In the genomic region with DNA sequence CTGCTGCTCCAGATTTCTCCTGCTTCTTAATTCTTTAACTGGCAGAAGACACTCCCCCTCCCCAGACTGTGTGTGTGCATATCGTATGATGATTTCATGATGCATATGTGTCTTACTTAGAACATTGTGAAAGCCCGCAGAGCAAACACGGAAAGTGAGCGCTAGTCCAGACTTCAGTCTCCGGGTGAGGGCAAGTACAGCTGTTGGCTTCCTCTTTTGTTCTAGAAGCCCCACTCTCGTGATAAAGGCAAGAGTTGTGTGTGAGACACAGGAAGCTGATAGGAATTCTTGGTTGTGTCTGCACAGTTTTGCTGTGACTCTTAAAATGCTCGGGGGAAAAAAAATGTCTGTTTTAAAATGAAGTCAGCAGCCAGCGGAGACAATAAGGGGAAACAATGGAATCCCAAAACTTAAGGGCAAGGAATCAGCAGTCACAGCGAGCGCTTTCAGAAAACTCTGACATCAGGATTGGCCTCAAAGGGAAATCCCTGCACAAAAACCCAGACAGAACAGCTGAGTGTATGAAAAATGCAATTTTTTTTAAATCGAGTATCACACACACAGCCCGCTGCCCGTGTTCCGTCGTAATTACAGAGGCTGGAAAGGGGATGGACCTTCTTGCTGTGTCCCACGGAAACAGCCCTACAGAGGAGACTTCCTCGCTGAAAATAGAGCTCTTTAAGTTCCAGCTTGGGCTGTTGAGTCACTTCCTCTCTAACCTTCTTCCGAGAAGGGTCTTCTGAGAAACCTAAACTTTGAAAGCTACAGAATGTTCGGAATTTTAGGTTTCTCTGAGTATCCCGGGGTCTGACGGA, we compare ENCODE assay signal across 7 mouse cellular contexts.
DNase-seq lines count a peak whose midpoint lies in the region; ATAC-seq lines count a peak whose summit lies in the region.

No protein-coding gene starts in this region.

- H3K27ac ChIP-seq in heart, embryonic 10.5 days, result peak overlapping the region; percentile 81
- peak overlapping the region; percentile 66 for H3K27ac ChIP-seq in limb, embryonic 10.5 days
- H3K27ac ChIP-seq in midbrain, embryonic 12.5 days (replicated peaks), result peak overlapping the region; percentile 39; the same call in 1 of the 2 replicates

- H3K4me2 ChIP-seq in midbrain, embryonic 12.5 days (replicated peaks), result peak overlapping the region; percentile 44

- no peak overlapping the region for H3K9ac ChIP-seq in midbrain, embryonic 12.5 days (replicated peaks)

- H3K4me3 ChIP-seq in heart, embryonic 10.5 days, result peak overlapping the region; percentile 12; the same call in 1 of the 2 replicates
- H3K4me3 ChIP-seq in limb, embryonic 10.5 days, result no peak overlapping the region
- H3K4me3 ChIP-seq in midbrain, embryonic 12.5 days, result peak overlapping the region; percentile 18; the same call in 1 of the 2 replicates

- H3K27me3 ChIP-seq in heart, embryonic 10.5 days (ENCODE audit: insufficient read depth, poor library complexity, severe bottlenecking), result no peaks in the 10 kb centered on the region
- H3K27me3 ChIP-seq in limb, embryonic 10.5 days (ENCODE audit: low read depth, poor library complexity, severe bottlenecking), result no peaks in the 10 kb centered on the region
- no peaks in the 10 kb centered on the region for H3K27me3 ChIP-seq in midbrain, embryonic 12.5 days

- no peaks in the 10 kb centered on the region for H3K36me3 ChIP-seq in heart, embryonic 10.5 days
- H3K36me3 ChIP-seq in limb, embryonic 10.5 days, result no peaks in the 10 kb centered on the region
- H3K36me3 ChIP-seq in midbrain, embryonic 12.5 days, result no peaks in the 10 kb centered on the region

- no peaks in the 10 kb centered on the region for H3K9me3 ChIP-seq in heart, embryonic 10.5 days
- no peaks in the 10 kb centered on the region for H3K9me3 ChIP-seq in limb, embryonic 10.5 days (replicated peaks)
- no peaks in the 10 kb centered on the region for H3K9me3 ChIP-seq in midbrain, embryonic 12.5 days

- peaks cover 21% of the 10 kb centered on the region for H3K4me1 ChIP-seq in heart, embryonic 10.5 days
- peaks cover 36% of the 10 kb centered on the region for H3K4me1 ChIP-seq in limb, embryonic 10.5 days
- peaks cover 11% of the 10 kb centered on the region for H3K4me1 ChIP-seq in midbrain, embryonic 12.5 days

- 0 out of 2 replicates have a peak, but pooled peaks have one; percentile 39 for ATAC-seq in midbrain, embryonic 12.5 days (ENCODE audit: low FRiP score, low read depth)

- 44% methylated on average over 21 of the region's 21 CpGs for WGBS in heart, embryonic 10.5 days
- WGBS in limb, embryonic 10.5 days, result 73% methylated on average over 21 of the region's 21 CpGs
- 37% methylated on average over 21 of the region's 21 CpGs for WGBS in midbrain, embryonic 12.5 days

- peak; percentile 7 for DNase-seq in CD4-positive helper T cell, adult 2 months (ENCODE audit: low read depth, low spot score)
- peak; percentile 3 for DNase-seq in R1 (ENCODE audit: low read depth, low spot score)
- no peak for DNase-seq in heart, embryonic 10.5 days (ENCODE audit: low spot score)
- no peak for DNase-seq in limb, embryonic 10.5 days (ENCODE audit: low spot score)
- DNase-seq in thymus, postnatal 14 days, result peak; percentile 54
- DNase-seq in urinary bladder, postnatal 4 days (ENCODE audit: low spot score in 2 of 2), result no peak

Comparison
In these comparisons a context has a peak if more than half of its experiments do, and no peak if none do; other contexts are left out.
1. DNase-seq: peak in CD4-positive helper T cell, adult 2 months (single experiment), R1 (single experiment) and thymus, postnatal 14 days (single experiment); none in heart, embryonic 10.5 days (single experiment), limb, embryonic 10.5 days (single experiment) and urinary bladder, postnatal 4 days (0 of 2).
2. Peak in every context shown above with its lines, with median percentiles within 50 percentile points of each other: H3K27ac ChIP-seq.